Mouse (Mus musculus): ENCODE data around the gene Olfr1168.
"Not testable (repeated sequence)": the region's sequence is repeated elsewhere in the genome, so short reads cannot be mapped to it uniquely, and the experiment has no call there.

Olfr1168 gene

DNA sequence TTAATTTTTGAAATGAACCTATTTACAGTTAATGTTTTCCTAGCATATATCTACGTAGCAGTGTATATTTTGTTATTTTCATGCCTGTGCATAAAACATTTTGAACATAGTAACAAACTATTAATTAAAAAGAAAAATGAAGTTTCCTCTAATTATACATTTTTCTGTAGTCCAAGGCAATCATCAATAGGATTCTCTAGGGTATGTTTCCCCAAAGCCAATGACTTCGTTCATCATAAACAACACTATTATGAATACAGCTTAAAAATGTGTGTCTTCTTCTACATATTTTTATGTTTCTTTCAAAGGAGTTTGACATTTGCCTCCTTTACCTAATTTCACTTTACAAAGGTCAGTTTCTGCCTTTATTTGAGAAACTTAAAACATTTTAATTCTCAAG, at the start of gene Olfr1168:
Gene Olfr1168, plus strand, starts transcription at position 301 of the 400 bp plus-strand sequence.
- DNase-seq, result no peak

- DNase-seq, result not testable (repeated sequence)
These were observed 26.6 kb upstream of the Olfr1168 start, which contains the start of gene Olfr1167 for GRCm38 (mm10) chr2:88155093-88155492. Olfr1167 (minus strand) TSS chr2:88155193.

DNA sequence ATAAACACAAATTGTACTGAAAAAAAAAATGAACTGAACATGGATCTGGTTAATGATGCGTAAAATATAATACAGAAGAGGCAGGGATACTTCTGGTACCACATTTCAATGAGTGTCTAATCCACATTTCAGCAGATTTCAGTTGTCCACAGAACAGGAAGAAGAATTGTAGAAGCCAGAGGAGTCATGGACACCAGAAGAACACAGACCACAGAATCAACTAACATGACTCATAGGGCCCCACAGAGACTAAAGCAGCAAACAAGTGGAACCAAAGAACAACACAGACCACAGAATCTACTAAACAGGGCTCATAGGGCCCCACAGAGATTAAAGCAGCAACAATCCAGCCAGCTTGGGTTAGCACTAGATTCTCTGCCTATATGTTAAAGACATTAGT, 39.1 kb downstream of the Olfr1168 start:
- no peak for DNase-seq

DNA sequence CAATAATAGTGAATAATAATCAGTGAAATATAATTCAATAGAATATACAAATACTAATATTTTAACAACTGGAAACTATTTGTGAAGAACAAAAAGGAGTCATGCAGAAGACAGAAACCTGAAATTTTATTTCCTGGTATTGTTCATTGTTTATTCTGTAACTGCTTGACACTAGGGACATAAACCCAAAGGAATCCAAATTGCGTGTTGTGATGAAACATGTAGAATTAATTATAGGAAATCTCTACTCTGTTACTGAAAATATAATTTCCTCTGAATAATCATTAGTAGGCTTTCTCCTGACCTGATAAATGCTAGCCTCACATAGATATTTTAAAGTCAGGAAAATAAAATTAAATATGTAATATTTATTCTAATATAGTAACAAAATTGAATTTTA, 46.6 kb downstream of the Olfr1168 start, which contains the start of gene Olfr1170:
Gene Olfr1170, minus strand, starts transcription at position 101 of the 400 bp plus-strand sequence.
- no peak for DNase-seq

All from kidney, adult 9 months (tissue).